In genomic region chr16:76216184-76216583, GRCm38 (mm10) we compare ENCODE assay signal across 16 mouse cellular contexts.
DNase-seq lines count a peak whose midpoint lies in the region; ATAC-seq lines count a peak whose summit lies in the region.
"Had no signal": no experiment of that assay in that cellular context is flagged by ENCODE, and none has a peak within 500 bp of the region (broad histone marks: within the 10 kb centered on the region; RNA-seq: fewer than 3 reads in every experiment).

No protein-coding gene starts in this region.

- ATAC-seq in heart, embryonic 14.5 days (ENCODE audit: insufficient number of reproducible peaks, insufficient read depth, low FRiP score, low read depth), result no peak; the same call in 1 of the 2 replicates
- peak; percentile 28; the same call in 1 of the 2 replicates for ATAC-seq in lung, embryonic 16.5 days (ENCODE audit: low read depth)
- no peak for ATAC-seq in embryonic facial prominence, embryonic 14.5 days (ENCODE audit: low read depth)
- ATAC-seq: CD4-positive, CD25-positive, alpha-beta regulatory T cell, adult 4 months; forebrain, embryonic 16.5 days; hindbrain, postnatal 0 days had no signal

- WGBS in heart, embryonic 14.5 days, result 25% methylated on average over 9 of the region's 9 CpGs
- WGBS in lung, embryonic 16.5 days, result 10% methylated on average over 9 of the region's 9 CpGs
- WGBS in embryonic facial prominence, embryonic 14.5 days, result 25% methylated on average over 8 of the region's 9 CpGs
- WGBS in limb, embryonic 10.5 days, result 55% methylated on average over 8 of the region's 9 CpGs

- peak overlapping the region; percentile 37 for H3K4me2 ChIP-seq in heart, embryonic 14.5 days (ENCODE audit: low read length)
- peak overlapping the region; percentile 43 for H3K4me2 ChIP-seq in lung, embryonic 16.5 days (ENCODE audit: low read depth, low read length)
- peak overlapping the region; percentile 2; the same call in 1 of the 2 replicates for H3K4me2 ChIP-seq in embryonic facial prominence, embryonic 14.5 days (ENCODE audit: low read depth, low read length)
- H3K4me2 ChIP-seq: liver, embryonic 15.5 days; neural tube, embryonic 13.5 days had no signal

- no peaks in the 10 kb centered on the region for H3K27me3 ChIP-seq in heart, embryonic 14.5 days (ENCODE audit: control insufficient read depth, insufficient read depth, low read length)
- no peaks in the 10 kb centered on the region for H3K27me3 ChIP-seq in lung, embryonic 16.5 days (ENCODE audit: control insufficient read depth, insufficient read depth, low read depth, low read length)
- H3K27me3 ChIP-seq in embryonic facial prominence, embryonic 14.5 days (replicated peaks; ENCODE audit: control insufficient read depth, insufficient read depth, low read length), result no peaks in the 10 kb centered on the region
- H3K27me3 ChIP-seq in limb, embryonic 10.5 days (ENCODE audit: low read depth, poor library complexity, severe bottlenecking), result no peaks in the 10 kb centered on the region
- H3K27me3 ChIP-seq: liver, embryonic 15.5 days; neural tube, embryonic 13.5 days had no signal

- peaks cover 0 to 4% of the 10 kb centered on the region in 2 experiments; a peak in 1 of 4 replicates for H3K4me1 ChIP-seq in heart, embryonic 14.5 days (ENCODE audit: control insufficient read depth in 2 of 2, insufficient read depth in 2 of 2, low read length in 2 of 2)
- H3K4me1 ChIP-seq in lung, embryonic 16.5 days (replicated peaks; ENCODE audit: control insufficient read depth, insufficient read depth, low read length), result peaks cover 4% of the 10 kb centered on the region
- no peaks in the 10 kb centered on the region for H3K4me1 ChIP-seq in embryonic facial prominence, embryonic 14.5 days (ENCODE audit: control insufficient read depth, insufficient read depth, low read length)
- H3K4me1 ChIP-seq in limb, embryonic 10.5 days, result peaks cover 8% of the 10 kb centered on the region; the same call in 1 of the 2 replicates
- H3K4me1 ChIP-seq: liver, embryonic 15.5 days; neural tube, embryonic 13.5 days had no signal

- H3K27ac ChIP-seq in heart, embryonic 14.5 days (replicated peaks in 1 of 2; ENCODE audit: control insufficient read depth in 1 of 2, insufficient read depth in 1 of 2, low read depth in 2 of 2, low read length in 2 of 2), result peak overlapping the region; percentile 4 to 12; a peak in 1 of 4 replicates
- no peak overlapping the region for H3K27ac ChIP-seq in lung, embryonic 16.5 days (ENCODE audit: low read length)
- no peak overlapping the region for H3K27ac ChIP-seq in embryonic facial prominence, embryonic 14.5 days (replicated peaks; ENCODE audit: low read depth, low read length)
- H3K27ac ChIP-seq in limb, embryonic 10.5 days, result peak overlapping the region; percentile 36; the same call in 1 of the 2 replicates
- H3K27ac ChIP-seq: hindbrain, postnatal 0 days; liver, embryonic 15.5 days; neural tube, embryonic 13.5 days had no signal

- H3K4me3 ChIP-seq in heart, embryonic 14.5 days (ENCODE audit: control insufficient read depth in 1 of 2, insufficient read depth in 1 of 2, low read depth in 1 of 2, low read length in 2 of 2), result no peak overlapping the region
- H3K4me3 ChIP-seq in lung, embryonic 16.5 days (ENCODE audit: low read length), result no peak overlapping the region
- no peak overlapping the region for H3K4me3 ChIP-seq in embryonic facial prominence, embryonic 14.5 days (ENCODE audit: low read depth, low read length)
- H3K4me3 ChIP-seq in limb, embryonic 10.5 days, result no peak overlapping the region
- H3K4me3 ChIP-seq: liver, embryonic 15.5 days; neural tube, embryonic 13.5 days had no signal

- H3K36me3 ChIP-seq in heart, embryonic 14.5 days (ENCODE audit: control insufficient read depth, insufficient read depth, low read length), result no peaks in the 10 kb centered on the region
- no peaks in the 10 kb centered on the region for H3K36me3 ChIP-seq in lung, embryonic 16.5 days (ENCODE audit: control insufficient read depth, insufficient read depth, low read length)
- H3K36me3 ChIP-seq in embryonic facial prominence, embryonic 14.5 days (ENCODE audit: control insufficient read depth, insufficient read depth, low read length), result no peaks in the 10 kb centered on the region
- H3K36me3 ChIP-seq in limb, embryonic 10.5 days, result no peaks in the 10 kb centered on the region
- H3K36me3 ChIP-seq: liver, embryonic 15.5 days; neural tube, embryonic 13.5 days had no signal

- DNase-seq in heart, postnatal 4 days, result no peak
- no peak for DNase-seq in lung, postnatal 36 days
- DNase-seq in embryonic facial prominence, embryonic 14.5 days (ENCODE audit: low spot score), result peak; percentile 62
- DNase-seq in limb, embryonic 10.5 days (ENCODE audit: low spot score), result no peak
- DNase-seq in spleen, postnatal 10 days (ENCODE audit: low spot score in 2 of 2), result no peak
- DNase-seq in left cerebral cortex, adult 9 months (ENCODE audit: low spot score in 2 of 2), result no peak
- DNase-seq: adrenal gland, adult 8-10 months; kidney, adult 8-10 months; layer of hippocampus, adult 9-11 months had no signal

- no peak overlapping the region; the same call in 1 of the 2 replicates for H3K9ac ChIP-seq in heart, embryonic 14.5 days (ENCODE audit: low read length)
- no peak overlapping the region for H3K9ac ChIP-seq in lung, embryonic 16.5 days (ENCODE audit: low read length)
- no peak overlapping the region for H3K9ac ChIP-seq in embryonic facial prominence, embryonic 14.5 days (ENCODE audit: low read depth, low read length)
- H3K9ac ChIP-seq: liver, embryonic 15.5 days; neural tube, embryonic 13.5 days had no signal

- H3K9me3 ChIP-seq in heart, embryonic 14.5 days (ENCODE audit: control insufficient read depth, low read length), result no peaks in the 10 kb centered on the region
- H3K9me3 ChIP-seq in lung, embryonic 16.5 days (ENCODE audit: control insufficient read depth, low read length), result no peaks in the 10 kb centered on the region
- no peaks in the 10 kb centered on the region for H3K9me3 ChIP-seq in embryonic facial prominence, embryonic 14.5 days (ENCODE audit: control insufficient read depth, low read length)
- H3K9me3 ChIP-seq in limb, embryonic 10.5 days (replicated peaks), result no peaks in the 10 kb centered on the region
- H3K9me3 ChIP-seq: liver, embryonic 15.5 days; neural tube, embryonic 13.5 days had no signal

Comparison
In these comparisons a context has a peak if more than half of its experiments do, and no peak if none do; other contexts are left out.
1. H3K27ac ChIP-seq: peak in heart, embryonic 14.5 days (2 of 2) and limb, embryonic 10.5 days (single experiment); none in lung, embryonic 16.5 days (single experiment) and embryonic facial prominence, embryonic 14.5 days (single experiment).
2. Peak in every context shown above with its lines, with median percentiles within 50 percentile points of each other: H3K4me2 ChIP-seq.